Mouse (Mus musculus) ES-Bruce4 (cell line): ENCODE measurements around the gene Abcc4. TPM values are rescaled to one million over a fixed set of nuclear protein-coding genes. Genes with fewer than 3 reads are reported as not detected.

ENCODE experiments used
- H3K27ac ChIP-seq: 2 replicates; pipeline ENCODE4 v1.5.1; 2012; ENCODE audit warnings: low read length, inconsistent platforms; ENCODE audit not compliant: insufficient read depth
- H3K27me3 ChIP-seq: 2 replicates; pipeline ENCODE4 v1.6.1; 2012; ENCODE audit warnings: mild to moderate bottlenecking, low read length, inconsistent platforms; ENCODE audit not compliant: control insufficient read depth, poor library complexity, insufficient read depth, severe bottlenecking
- H3K36me3 ChIP-seq: 2 replicates; pipeline ENCODE4 v1.6.1; 2012; ENCODE audit warnings: inconsistent platforms, mild to moderate bottlenecking, low read length, moderate library complexity; ENCODE audit not compliant: control insufficient read depth, poor library complexity, insufficient read depth, severe bottlenecking
- H3K4me1 ChIP-seq: one replicate; pipeline ENCODE4 v1.8.1; 2011; ENCODE audit warnings: low read length; ENCODE audit not compliant: control insufficient read depth, insufficient read depth
- H3K4me3 ChIP-seq: 2 replicates; pipeline ENCODE4 v1.5.1; 2011; ENCODE audit warnings: low read depth, mild to moderate bottlenecking, low read length
- H3K9ac ChIP-seq: 2 replicates; pipeline ENCODE4 v1.6.1; 2012; ENCODE audit warnings: low read depth, mild to moderate bottlenecking, inconsistent platforms; ENCODE audit not compliant: poor library complexity, severe bottlenecking
- H3K9me3 ChIP-seq: replicated peaks from 2 replicates; pipeline ENCODE4 v1.6.1; 2012; ENCODE audit warnings: mild to moderate bottlenecking, low read length, inconsistent platforms; ENCODE audit not compliant: control insufficient read depth, poor library complexity, insufficient read depth, severe bottlenecking
- CTCF ChIP-seq: IDR thresholded peaks from one replicate; pipeline ENCODE4 v1.8.1; 2011; ENCODE audit warnings: low read depth, low read length
- EP300 ChIP-seq: IDR thresholded peaks from 2 replicates; pipeline ENCODE4 v1.6.1; 2011; ENCODE audit warnings: low read depth, low read length; ENCODE audit not compliant: insufficient read depth
- POLR2A ChIP-seq: IDR thresholded peaks from one replicate; pipeline ENCODE4 v1.8.1; 2011; ENCODE audit warnings: low read length; ENCODE audit not compliant: insufficient read depth
- polyA plus RNA-seq: library from polyadenylated mRNA; stranded (reverse); fragments of >200 nt; gene quantifications from 2 replicates; pipeline ENCODE4 v1.2.4, GENCODE M21; 2011; ENCODE audit warnings: low read depth; ENCODE audit not compliant: missing spikeins, insufficient read depth, insufficient read length

The Abcc4 gene
- polyA plus RNA-seq, 1 experiment, result 32.2 TPM

- H3K36me3 ChIP-seq, result peaks cover 6% of the 10 kb centered on the region
Measured at GRCm38 (mm10) chr14:118691404-118691803, 14.6 kb downstream of the Abcc4 start.

GRCm38 (mm10) chr14:118690921-118691320 is 15.1 kb downstream of the Abcc4 start:
- H3K27ac ChIP-seq, result peak overlapping the region; percentile 48
- TF ChIP-seq POLR2A (no peak), EP300 (no peak), CTCF (no peak)
- peaks cover 21% of the 10 kb centered on the region for H3K4me1 ChIP-seq

More at GRCm38 (mm10) chr14:118691404-118691803, 14.6 kb downstream of the Abcc4 start:
- peak; percentile 66; the same call in 1 of the 2 replicates for TF ChIP-seq EP300
- TF ChIP-seq POLR2A, result no peak
- Histone ChIP-seq H3K4me3 (no peak overlapping the region), H3K4me1 (peaks cover 21% of the 10 kb centered on the region), H3K9ac (peak overlapping the region; percentile 4; the same call in 1 of the 2 replicates), H3K27me3 (no peaks in the 10 kb centered on the region), H3K27ac (peak overlapping the region; percentile 48), H3K9me3 (no peaks in the 10 kb centered on the region)

GRCm38 (mm10) chr14:118690336-118690735 is 15.7 kb downstream of the Abcc4 start:
- H3K9me3 ChIP-seq, result no peaks in the 10 kb centered on the region
- H3K27ac ChIP-seq, result no peak overlapping the region
- H3K4me3 ChIP-seq, result 0 out of 2 replicates have a peak overlapping the region, but pooled peaks have one; percentile 1
- no peaks in the 10 kb centered on the region for H3K27me3 ChIP-seq
- peaks cover 19% of the 10 kb centered on the region for H3K4me1 ChIP-seq
- peaks cover 6% of the 10 kb centered on the region for H3K36me3 ChIP-seq
- H3K9ac ChIP-seq, result no peak overlapping the region
- TF ChIP-seq CTCF, result no peak
- TF ChIP-seq POLR2A, result no peak
- no peak for TF ChIP-seq EP300

More at GRCm38 (mm10) chr14:118690921-118691320, 15.1 kb downstream of the Abcc4 start:
- no peak overlapping the region for H3K4me3 ChIP-seq
- H3K27me3 ChIP-seq, result no peaks in the 10 kb centered on the region
- peaks cover 6% of the 10 kb centered on the region for H3K36me3 ChIP-seq
- no peaks in the 10 kb centered on the region for H3K9me3 ChIP-seq
- 0 out of 2 replicates have a peak overlapping the region, but pooled peaks have one; percentile 4 for H3K9ac ChIP-seq

- TF ChIP-seq POLR2A, result no peak
- no peak for TF ChIP-seq EP300
- H3K36me3 ChIP-seq, result no peaks in the 10 kb centered on the region; the same call in 1 of the 2 replicates
- no peaks in the 10 kb centered on the region for H3K9me3 ChIP-seq
- no peaks in the 10 kb centered on the region for H3K27me3 ChIP-seq
- no peak overlapping the region for H3K9ac ChIP-seq
- H3K4me1 ChIP-seq, result peaks cover 13% of the 10 kb centered on the region
- H3K4me3 ChIP-seq, result no peak overlapping the region
- H3K27ac ChIP-seq, result no peak overlapping the region
Measured at GRCm38 (mm10) chr14:118688643-118689042, 17.4 kb downstream of the Abcc4 start.

GRCm38 (mm10) chr14:118686861-118687260 is 19.2 kb downstream of the Abcc4 start:
- peaks cover 13% of the 10 kb centered on the region for H3K4me1 ChIP-seq
- H3K9me3 ChIP-seq, result no peaks in the 10 kb centered on the region
- no peak overlapping the region for H3K9ac ChIP-seq
- H3K27me3 ChIP-seq, result no peaks in the 10 kb centered on the region
- no peak for TF ChIP-seq POLR2A
- TF ChIP-seq CTCF, result no peak
- no peak for TF ChIP-seq EP300
- no peak overlapping the region for H3K4me3 ChIP-seq
- H3K27ac ChIP-seq, result no peak overlapping the region
- no peaks in the 10 kb centered on the region; the same call in 1 of the 2 replicates for H3K36me3 ChIP-seq

- Histone ChIP-seq H3K4me3 (no peak overlapping the region), H3K9me3 (no peaks in the 10 kb centered on the region), H3K4me1 (peaks cover 10% of the 10 kb centered on the region), H3K9ac (no peak overlapping the region), H3K36me3 (no peaks in the 10 kb centered on the region; the same call in 1 of the 2 replicates), H3K27me3 (no peaks in the 10 kb centered on the region), H3K27ac (no peak overlapping the region)
- TF ChIP-seq POLR2A (no peak), EP300 (no peak), CTCF (no peak)
Measured at GRCm38 (mm10) chr14:118685572-118685971, 20.4 kb downstream of the Abcc4 start.
